Mouse (Mus musculus): ENCODE data around the gene Sp3. TPM values are rescaled to one million over a fixed set of nuclear protein-coding genes. Genes with fewer than 3 reads are reported as not detected.

Sp3 gene
- total and polyA plus RNA-seq, 3 experiments = 27.8 to 299 (median 34.9) TPM

- TF ChIP-seq CHD1 (IDR thresholded peaks at IDR 0.05; ENCODE audit: low read depth, low read length) (no peak), POLR2AphosphoS5 (IDR thresholded peaks at IDR 0.05; ENCODE audit: borderline replicate concordance, low read depth, low read length) (no peak), TBP (IDR thresholded peaks at IDR 0.05; ENCODE audit: low read depth, low read length) (no peak), ETS1 (IDR thresholded peaks at IDR 0.05; ENCODE audit: low read depth, low read length) (peak; percentile 43; the same call in 1 of the 2 replicates), MEF2A (IDR thresholded peaks at IDR 0.05; ENCODE audit: extremely low read depth, insufficient replicate concordance, low read depth, low read length, poor library complexity, severe bottlenecking) (no peak), E2F4 (IDR thresholded peaks at IDR 0.05; ENCODE audit: borderline replicate concordance, low read depth, low read length) (no peak), MAX (IDR thresholded peaks at IDR 0.05; ENCODE audit: low read length) (peak; percentile 25; the same call in 1 of the 2 replicates), ZC3H11A (IDR thresholded peaks at IDR 0.05; ENCODE audit: low read depth, low read length) (no peak), UBTF (IDR thresholded peaks at IDR 0.05; ENCODE audit: borderline replicate concordance, insufficient read depth, low read depth, low read length) (no peak), TAL1 (IDR thresholded peaks at IDR 0.05; ENCODE audit: low read length) (0 out of 2 replicates have a peak, but pooled peaks have one; percentile 10), GABPA (IDR thresholded peaks at IDR 0.05; ENCODE audit: low read depth, low read length) (peak; percentile 17; the same call in 1 of the 2 replicates), RAD21 (IDR thresholded peaks at IDR 0.05; ENCODE audit: low read depth, low read length) (no peak), EP300 (IDR thresholded peaks at IDR 0.05; ENCODE audit: low read depth in 1 of 2, low read length in 2 of 2) (0 out of 4 replicates have a peak, but pooled peaks of 1 of the 2 experiments have one; percentile 7), POLR2A (IDR thresholded peaks at IDR 0.05; ENCODE audit: control insufficient read depth in 1 of 2, insufficient read depth in 1 of 2, low read depth in 1 of 2, low read length in 2 of 2, poor library complexity in 1 of 2) (no peak), CTCF (IDR thresholded peaks at IDR 0.05 in 2 of 3, conservative IDR thresholded peaks at IDR 0.05 in 1 of 3; ENCODE audit: control insufficient read depth in 1 of 3, insufficient read depth in 1 of 3, low read depth in 2 of 3, low read length in 3 of 3, poor library complexity in 1 of 3, severe bottlenecking in 1 of 3) (no peak), MXI1 (IDR thresholded peaks at IDR 0.05; ENCODE audit: low read depth, low read length) (0 out of 2 replicates have a peak, but pooled peaks have one; percentile 31), MAFK (IDR thresholded peaks at IDR 0.05; ENCODE audit: borderline replicate concordance, low read depth, low read length) (no peak), NELFE (IDR thresholded peaks at IDR 0.05; ENCODE audit: low read depth, low read length) (no peak), JUND (IDR thresholded peaks at IDR 0.05; ENCODE audit: low read depth, low read length) (no peak)
These were observed 47.8 kb upstream of the Sp3 start (continued) for GRCm38 (mm10) chr2:73028019-73028418.

- TF ChIP-seq ZNF384 (IDR thresholded peaks at IDR 0.05; ENCODE audit: low read depth, low read length) (no peak), POLR2AphosphoS5 (IDR thresholded peaks at IDR 0.05; ENCODE audit: borderline replicate concordance, low read depth, low read length) (no peak), BHLHE40 (IDR thresholded peaks at IDR 0.05; ENCODE audit: borderline replicate concordance, low read depth, low read length) (no peak), CHD2 (IDR thresholded peaks at IDR 0.05; ENCODE audit: low read length) (no peak), POLR2AphosphoS2 (IDR thresholded peaks at IDR 0.05; ENCODE audit: low read length) (no peak), GABPA (IDR thresholded peaks at IDR 0.05; ENCODE audit: low read depth, low read length) (no peak), MAZ (IDR thresholded peaks at IDR 0.05; ENCODE audit: low read depth, low read length) (no peak), E2F4 (IDR thresholded peaks at IDR 0.05; ENCODE audit: borderline replicate concordance, low read depth, low read length) (no peak), MAX (IDR thresholded peaks at IDR 0.05; ENCODE audit: low read length) (no peak), TBP (IDR thresholded peaks at IDR 0.05; ENCODE audit: low read depth, low read length) (no peak), GATA1 (IDR thresholded peaks at IDR 0.05; ENCODE audit: low read depth, low read length) (no peak), TAL1 (IDR thresholded peaks at IDR 0.05; ENCODE audit: low read length) (no peak), CTCF (IDR thresholded peaks at IDR 0.05 in 2 of 3, conservative IDR thresholded peaks at IDR 0.05 in 1 of 3; ENCODE audit: control insufficient read depth in 1 of 3, insufficient read depth in 1 of 3, low read depth in 2 of 3, low read length in 3 of 3, poor library complexity in 1 of 3, severe bottlenecking in 1 of 3) (no peak), ZC3H11A (IDR thresholded peaks at IDR 0.05; ENCODE audit: low read depth, low read length) (no peak), SIN3A (IDR thresholded peaks at IDR 0.05; ENCODE audit: low read length) (no peak)
- Histone ChIP-seq H3K27ac (ENCODE audit: control insufficient read depth, low read depth, low read length) (no peak overlapping the region), H3K4me1 (ENCODE audit: control insufficient read depth in 1 of 2, insufficient read depth in 2 of 2, low read length in 2 of 2) (peaks cover 2 to 12% of the 10 kb centered on the region in 2 experiments)
These were observed 46.9 kb upstream of the Sp3 start for GRCm38 (mm10) chr2:73027126-73027525.

More at GRCm38 (mm10) chr2:73027126-73027525, 46.9 kb upstream of the Sp3 start:
- Histone ChIP-seq H3K9me3 (replicated peaks; ENCODE audit: insufficient read depth, low read length) (no peaks in the 10 kb centered on the region), H3K4me3 (ENCODE audit: control insufficient read depth in 1 of 2, insufficient read depth in 1 of 2, low read depth in 2 of 2, low read length in 2 of 2) (no peak overlapping the region), H3K9ac (ENCODE audit: control insufficient read depth, low read depth, low read length, poor library complexity, severe bottlenecking) (no peak overlapping the region), H3K36me3 (ENCODE audit: control insufficient read depth in 1 of 2, insufficient read depth in 2 of 2, low read length in 2 of 2) (peaks cover 0 to 7% of the 10 kb centered on the region in 2 experiments; a peak in 2 of 4 replicates), H3K79me2 (ENCODE audit: control insufficient read depth, insufficient read depth, low read length, poor library complexity) (no peaks in the 10 kb centered on the region), H3K27me3 (ENCODE audit: control insufficient read depth in 1 of 2, insufficient read depth in 2 of 2, low read length in 2 of 2) (no peaks in the 10 kb centered on the region)
- no peak for DNase-seq (ENCODE audit: low read depth, low spot score)
